Mouse (Mus musculus): ENCODE results near the gene Insig2. TPM values are rescaled to one million over a fixed set of nuclear protein-coding genes. Genes with fewer than 3 reads are reported as not detected.

Gene Insig2
- total and polyA plus RNA-seq, 3 experiments = 42.5 to 69.5 (median 55.0) TPM

GRCm38 (mm10) chr1:121278370-121278769 is 54.0 kb downstream of the Insig2 start:
- H3K27me3 ChIP-seq (ENCODE audit: control insufficient read depth, insufficient read depth, low read length) = no peaks in the 10 kb centered on the region
- no peak overlapping the region for H3K27ac ChIP-seq
- H3K4me3 ChIP-seq = no peak overlapping the region
- no peak overlapping the region for H3K9ac ChIP-seq (ENCODE audit: low read depth, low read length)
- no peak for DNase-seq
- no peaks in the 10 kb centered on the region for H3K4me1 ChIP-seq (ENCODE audit: control insufficient read depth, insufficient read depth, low read length)
- no peaks in the 10 kb centered on the region for H3K79me2 ChIP-seq (replicated peaks; ENCODE audit: control insufficient read depth, insufficient read depth, low read length)
- H3K36me3 ChIP-seq (ENCODE audit: control insufficient read depth, insufficient read depth, low read length) = no peaks in the 10 kb centered on the region
- no peak for TF ChIP-seq CTCF (IDR thresholded peaks at IDR 0.05)
- no peak for TF ChIP-seq EP300 (IDR thresholded peaks at IDR 0.05; ENCODE audit: insufficient read depth, low read depth, low read length)
- no peak for TF ChIP-seq POLR2A (IDR thresholded peaks at IDR 0.05; ENCODE audit: insufficient read depth, low read depth, low read length)
- 49% methylated on average over 3 of the region's 3 CpGs for WGBS
- intact Hi-C loops (cut with DNase I) = no loop called here

DNA sequence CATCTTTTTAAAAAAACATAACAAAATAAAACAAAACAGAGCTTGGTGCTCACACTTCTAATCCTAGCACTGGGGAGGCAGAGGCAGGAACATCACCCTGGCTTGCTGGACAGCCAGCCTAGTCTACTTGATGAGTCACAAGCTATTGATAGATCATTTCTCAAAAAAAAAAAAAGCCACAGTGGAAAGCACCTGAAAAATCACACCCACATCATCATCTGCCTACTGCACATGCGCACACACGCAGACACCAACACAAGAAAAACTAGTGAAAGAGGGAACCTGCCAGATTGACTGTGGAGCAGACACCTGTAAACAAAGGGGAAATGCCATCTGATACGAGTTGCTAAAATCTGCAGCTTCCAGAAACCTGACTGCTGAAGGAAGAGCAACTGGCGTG is 54.9 kb downstream of the Insig2 start:
- intact Hi-C loops (cut with DNase I) = no loop called here
- no peaks in the 10 kb centered on the region for H3K4me1 ChIP-seq (ENCODE audit: control insufficient read depth, insufficient read depth, low read length)
- 88% methylated on average over 4 of the region's 4 CpGs for WGBS

GRCm38 (mm10) chr1:121275961-121276506 is 56.4 kb downstream of the Insig2 start:
- Histone ChIP-seq H3K9ac (ENCODE audit: low read depth, low read length) (no peak overlapping the region), H3K4me3 (no peak overlapping the region), H3K79me2 (replicated peaks; ENCODE audit: control insufficient read depth, insufficient read depth, low read length) (no peaks in the 10 kb centered on the region), H3K36me3 (ENCODE audit: control insufficient read depth, insufficient read depth, low read length) (no peaks in the 10 kb centered on the region), H3K27me3 (ENCODE audit: control insufficient read depth, insufficient read depth, low read length) (no peaks in the 10 kb centered on the region), H3K27ac (no peak overlapping the region), H3K4me1 (ENCODE audit: control insufficient read depth, insufficient read depth, low read length) (no peaks in the 10 kb centered on the region)
- DNase-seq = no peak
- TF ChIP-seq CTCF (IDR thresholded peaks at IDR 0.05) = no peak
- no peak for TF ChIP-seq EP300 (IDR thresholded peaks at IDR 0.05; ENCODE audit: insufficient read depth, low read depth, low read length)
- no peak for TF ChIP-seq POLR2A (IDR thresholded peaks at IDR 0.05; ENCODE audit: insufficient read depth, low read depth, low read length)
- intact Hi-C loops (cut with DNase I) = no loop called here
- 66% methylated on average over 3 of the region's 3 CpGs for WGBS

More for the DNA sequence above, 54.9 kb downstream of the Insig2 start:
- H3K36me3 ChIP-seq (ENCODE audit: control insufficient read depth, insufficient read depth, low read length) = no peaks in the 10 kb centered on the region
- DNase-seq = no peak
- no peaks in the 10 kb centered on the region for H3K27me3 ChIP-seq (ENCODE audit: control insufficient read depth, insufficient read depth, low read length)
- TF ChIP-seq POLR2A (IDR thresholded peaks at IDR 0.05; ENCODE audit: insufficient read depth, low read depth, low read length) = no peak
- TF ChIP-seq EP300 (IDR thresholded peaks at IDR 0.05; ENCODE audit: insufficient read depth, low read depth, low read length) = no peak
- no peak for TF ChIP-seq CTCF (IDR thresholded peaks at IDR 0.05)
- H3K9ac ChIP-seq (ENCODE audit: low read depth, low read length) = no peak overlapping the region
- no peak overlapping the region for H3K27ac ChIP-seq
- H3K79me2 ChIP-seq (replicated peaks; ENCODE audit: control insufficient read depth, insufficient read depth, low read length) = no peaks in the 10 kb centered on the region
- H3K4me3 ChIP-seq = no peak overlapping the region

DNA sequence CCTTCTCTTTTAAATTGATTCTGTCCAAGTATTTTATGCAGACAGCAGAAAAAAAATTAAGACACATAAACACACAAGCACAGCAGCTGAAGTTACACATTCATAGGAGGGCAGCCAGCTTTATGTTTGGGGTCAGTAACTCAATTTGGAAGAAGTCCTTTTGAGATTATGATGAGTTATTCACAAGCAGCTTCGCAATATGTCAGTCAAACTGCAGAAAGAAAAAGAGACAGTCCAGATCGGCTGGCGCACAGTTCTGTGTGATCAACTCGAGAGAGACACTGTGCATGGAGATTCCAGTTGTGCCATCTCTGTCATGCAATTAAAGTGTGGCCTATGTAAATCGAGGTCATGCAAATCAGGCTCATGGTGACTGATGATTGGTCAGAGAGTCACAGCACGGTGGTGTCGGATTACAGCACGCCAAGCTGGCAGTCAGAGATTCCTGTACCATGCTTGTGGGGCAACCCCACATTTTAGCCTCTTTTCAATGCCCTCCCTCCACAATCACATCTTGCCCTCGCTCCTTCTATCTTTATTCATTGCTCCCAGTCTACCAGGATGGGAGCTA is 72.1 kb downstream of the Insig2 start:
- DNase-seq = no peak
- no peaks in the 10 kb centered on the region for H3K4me1 ChIP-seq (ENCODE audit: control insufficient read depth, insufficient read depth, low read length)
- TF ChIP-seq POLR2A (IDR thresholded peaks at IDR 0.05; ENCODE audit: insufficient read depth, low read depth, low read length) = no peak
- TF ChIP-seq CTCF (IDR thresholded peaks at IDR 0.05) = no peak
- TF ChIP-seq EP300 (IDR thresholded peaks at IDR 0.05; ENCODE audit: insufficient read depth, low read depth, low read length) = no peak
- H3K27ac ChIP-seq = no peak overlapping the region
- no peaks in the 10 kb centered on the region for H3K27me3 ChIP-seq (ENCODE audit: control insufficient read depth, insufficient read depth, low read length)
- no peaks in the 10 kb centered on the region for H3K36me3 ChIP-seq (ENCODE audit: control insufficient read depth, insufficient read depth, low read length)
- no peak overlapping the region for H3K4me3 ChIP-seq
- no peak overlapping the region for H3K9ac ChIP-seq (ENCODE audit: low read depth, low read length)
- WGBS = 64% methylated on average over 9 of the region's 9 CpGs
- intact Hi-C loops (cut with DNase I) = no loop called here
- no peaks in the 10 kb centered on the region for H3K79me2 ChIP-seq (replicated peaks; ENCODE audit: control insufficient read depth, insufficient read depth, low read length)

Other genes with a start within 250 kb of the Insig2 start
- 10 to 100 TPM; 14.0 to 15.1 TPM for gene Ccdc93, start 98.5 kb upstream of the Insig2 start, total RNA-seq (2021)
- 4.8 and 14.5 TPM in 2 replicates for gene Ccdc93, start 98.5 kb upstream of the Insig2 start, polyA plus RNA-seq (2012; rRNA removed)
- not detected for gene Htr5b, start 195.9 kb upstream of the Insig2 start, total RNA-seq (2021)
- not detected in 2 replicates for gene Htr5b, start 195.9 kb upstream of the Insig2 start, polyA plus RNA-seq (2012; rRNA removed)
- gene Ddx18, start 235.4 kb upstream of the Insig2 start, total RNA-seq (2021) = 10 to 100 TPM; 18.1 to 19.1 TPM
- gene Ddx18, start 235.4 kb upstream of the Insig2 start, polyA plus RNA-seq (2012; rRNA removed) = 21.3 and 21.4 TPM in 2 replicates